Mouse (Mus musculus) embryo, embryonic 10.5 days (tissue): ENCODE data around the gene Mn1.
A peak's percentile ranks its signal among the peaks of the same experiment; 100 is the strongest.

Experiments used
- DNase-seq: peaks from one replicate; pipeline ENCODE4 v3.0.0-alpha.2; 2015; ENCODE audit warnings: low spot score

Gene Mn1

DNA sequence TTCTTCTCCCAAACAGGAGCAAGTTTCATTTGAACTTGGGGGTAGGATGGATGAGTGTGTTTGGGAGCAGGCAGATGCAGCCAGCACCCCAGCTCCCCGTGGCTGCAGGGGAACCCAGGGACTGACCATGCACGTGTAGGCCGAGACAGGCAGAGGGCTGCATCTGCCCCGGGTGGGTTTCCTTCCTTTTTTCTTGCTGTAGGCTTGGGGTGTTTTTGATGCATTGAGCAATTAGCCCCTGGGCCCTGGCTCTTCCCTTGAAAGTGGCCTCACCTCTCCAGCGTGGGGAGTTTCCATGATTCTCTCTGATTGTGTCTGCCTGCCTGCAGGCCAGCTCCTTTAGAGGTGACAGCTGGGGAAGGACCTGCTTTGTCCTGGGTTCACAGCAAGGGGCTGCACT is 15.7 kb downstream of the Mn1 start:
- no peak for DNase-seq

DNA sequence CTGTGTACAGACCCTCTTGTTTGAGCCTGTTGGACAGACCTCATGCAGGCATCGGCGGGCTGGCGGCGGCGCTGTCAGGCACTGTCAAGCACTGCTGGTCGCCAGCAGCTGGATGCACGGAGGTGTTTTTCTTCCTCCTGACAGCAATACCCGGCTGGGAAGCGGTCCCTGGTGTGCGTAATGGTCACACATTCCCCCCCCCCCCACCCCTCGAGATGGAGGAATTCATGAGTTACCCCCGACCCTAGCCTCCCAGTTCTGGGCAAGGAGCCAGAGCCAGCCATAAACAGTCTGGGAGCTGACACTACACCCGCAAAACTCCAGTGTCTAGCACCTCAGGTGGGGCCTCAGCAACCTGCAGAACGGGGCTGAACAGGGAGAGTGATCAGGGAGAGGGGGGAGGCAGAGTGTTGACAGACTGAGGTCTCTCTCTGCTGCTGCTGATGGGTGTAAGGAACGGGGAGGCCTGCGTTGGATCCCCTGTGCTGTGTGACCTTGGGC is 17.2 kb downstream of the Mn1 start:
- DNase-seq: no peak

DNA sequence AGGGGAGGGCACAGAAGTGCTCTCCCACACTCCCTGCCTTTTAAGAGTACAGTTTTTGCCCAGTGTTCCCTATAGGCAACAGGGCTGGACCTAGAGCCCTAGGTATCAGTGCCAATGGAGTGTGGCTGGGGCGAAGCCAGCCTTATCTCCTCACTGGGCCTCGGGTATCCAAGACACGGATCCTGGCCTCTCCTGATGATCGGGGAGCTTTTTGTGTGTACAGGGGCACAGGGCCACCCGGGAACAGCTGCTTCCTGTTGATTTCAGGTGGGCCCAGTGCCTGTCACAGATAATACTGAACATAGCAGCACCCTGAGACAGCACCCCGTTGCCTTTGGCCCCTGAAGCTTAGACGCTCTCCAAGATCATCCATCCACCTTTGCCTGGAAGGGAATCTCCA is 19.1 kb downstream of the Mn1 start:
- DNase-seq: no peak

DNA sequence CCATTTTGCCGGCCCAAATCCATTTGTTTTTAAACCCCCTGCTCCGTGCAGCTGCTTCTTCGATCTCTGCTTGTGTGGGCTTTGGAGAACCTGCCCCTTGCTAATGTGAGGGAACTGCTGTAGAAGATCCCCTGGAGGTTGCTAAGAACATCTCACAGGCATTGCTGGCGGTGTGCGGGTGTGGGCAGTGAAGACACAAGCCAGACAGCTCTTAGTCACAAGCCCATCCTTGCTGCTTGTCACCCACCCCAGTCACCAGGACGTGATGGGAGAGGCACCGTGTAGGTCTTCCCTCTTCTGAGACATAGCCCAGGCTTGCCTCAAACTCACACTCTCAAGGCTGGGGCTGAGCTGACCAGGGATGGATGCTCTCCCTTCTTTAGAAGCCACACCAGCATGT is 20.0 kb downstream of the Mn1 start:
- no peak for DNase-seq

DNA sequence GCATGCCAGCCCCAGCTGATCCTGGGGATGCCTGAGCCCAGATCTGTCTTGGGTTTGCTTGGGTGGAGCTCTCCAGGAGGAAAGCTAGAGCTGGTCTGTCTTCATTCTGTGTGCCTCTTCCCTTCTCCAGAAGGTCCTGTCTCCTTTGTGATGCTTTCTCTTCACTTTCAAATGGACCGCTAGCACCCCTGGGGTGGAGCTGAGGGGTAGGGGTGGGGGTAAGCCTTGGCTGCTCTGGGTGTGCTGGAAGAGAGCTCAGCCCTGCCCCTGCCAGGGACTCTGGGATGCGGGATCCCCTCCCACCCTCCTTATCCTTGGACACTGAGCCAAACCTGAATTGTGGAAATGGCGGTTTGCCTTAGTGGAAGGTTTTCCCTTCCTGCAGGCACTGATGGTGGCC is 21.2 kb downstream of the Mn1 start:
- DNase-seq: no peak

DNA sequence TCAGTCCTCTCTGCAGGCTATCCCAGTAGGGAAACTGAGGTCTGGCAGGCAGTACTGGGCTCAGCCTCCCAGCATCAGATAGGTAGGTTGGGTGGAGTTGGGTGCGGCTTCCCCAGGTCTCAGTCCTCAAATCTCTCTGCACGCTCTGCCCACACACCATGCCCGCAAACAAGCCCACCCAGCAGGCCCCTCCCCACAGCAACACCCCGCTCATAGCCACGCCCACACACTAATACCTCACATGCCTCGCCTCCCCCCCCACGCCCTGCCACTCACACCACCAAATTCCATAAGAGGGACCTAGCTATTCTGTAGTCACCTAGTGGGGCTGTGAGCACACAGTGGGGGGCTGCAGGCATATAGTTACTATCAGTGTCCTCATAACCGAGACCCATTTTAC is 21.7 kb downstream of the Mn1 start:
- DNase-seq: no peak

DNA sequence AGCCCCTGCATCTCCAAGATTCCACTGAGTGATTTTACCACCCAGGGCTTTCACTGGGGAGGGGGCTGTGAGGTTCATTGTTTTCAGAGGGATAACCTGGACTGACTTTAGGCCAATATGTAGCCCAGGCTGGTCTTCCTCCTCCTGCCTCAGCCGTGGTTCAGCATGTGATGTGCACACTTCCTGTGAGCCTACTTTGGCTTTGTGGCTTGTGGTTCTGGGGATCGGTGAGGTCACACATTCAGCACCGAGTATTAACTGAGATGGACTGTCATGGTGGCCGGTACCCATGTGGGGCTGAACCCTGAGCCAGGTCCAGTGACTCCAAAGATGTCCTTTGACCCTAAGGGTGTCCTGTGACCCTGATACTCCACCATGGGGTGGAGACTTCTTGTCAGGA is 23.1 kb downstream of the Mn1 start:
- no peak for DNase-seq

DNA sequence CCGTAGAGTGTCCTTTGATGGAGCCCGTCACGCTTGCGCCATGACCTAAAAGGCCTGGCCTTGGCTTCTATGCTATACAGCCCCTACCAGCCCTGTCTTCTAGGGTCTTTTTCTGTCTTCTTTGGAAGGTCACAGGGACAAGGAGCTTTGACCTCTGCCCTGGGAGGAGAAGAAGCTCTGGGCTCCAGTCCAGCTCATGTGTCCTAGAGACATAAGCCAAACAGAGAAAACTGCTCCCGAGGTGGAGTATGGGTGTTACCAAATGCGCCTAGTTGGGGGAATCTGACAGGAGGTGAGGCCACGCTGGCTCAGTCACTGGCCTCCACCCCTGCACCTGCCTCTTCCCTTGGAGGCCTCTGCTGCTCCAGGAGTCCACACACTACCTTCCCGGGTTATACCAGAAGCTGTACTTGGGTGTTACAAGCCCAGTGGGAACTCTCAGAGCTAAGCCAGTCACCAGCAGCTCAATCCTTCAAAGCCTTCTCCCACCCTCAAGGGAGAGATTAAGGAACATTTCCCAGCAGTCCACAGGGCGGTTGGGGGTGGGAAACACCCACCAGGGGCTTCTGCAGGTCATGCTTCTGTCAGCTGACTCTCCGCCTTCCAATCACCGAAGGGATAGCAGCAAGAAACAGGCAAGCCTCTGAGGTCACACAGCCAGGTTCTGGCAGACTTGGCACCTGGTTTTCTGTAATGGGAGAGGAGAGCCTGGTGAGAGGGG is 25.1 kb downstream of the Mn1 start:
- no peak for DNase-seq

DNA sequence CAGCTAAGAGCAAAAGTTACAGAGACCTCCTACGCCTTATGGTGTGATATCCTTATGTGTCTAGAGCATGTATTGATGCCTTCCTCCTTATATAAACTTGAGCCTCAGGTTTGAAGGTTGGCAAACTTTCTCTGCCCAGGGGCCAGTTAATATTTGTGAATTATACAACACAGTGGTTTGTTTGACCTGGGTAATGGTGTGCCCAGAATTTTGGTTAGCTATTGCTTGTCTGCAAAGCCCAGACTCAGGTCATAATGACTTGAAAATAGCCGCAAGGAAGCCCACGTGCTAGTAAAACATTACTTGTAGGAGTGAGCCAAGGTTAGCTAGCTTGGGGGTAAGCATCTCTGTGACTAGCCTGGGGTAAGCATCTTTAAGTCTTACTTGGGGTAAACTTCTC is 26.5 kb downstream of the Mn1 start:
- no peak for DNase-seq

DNA sequence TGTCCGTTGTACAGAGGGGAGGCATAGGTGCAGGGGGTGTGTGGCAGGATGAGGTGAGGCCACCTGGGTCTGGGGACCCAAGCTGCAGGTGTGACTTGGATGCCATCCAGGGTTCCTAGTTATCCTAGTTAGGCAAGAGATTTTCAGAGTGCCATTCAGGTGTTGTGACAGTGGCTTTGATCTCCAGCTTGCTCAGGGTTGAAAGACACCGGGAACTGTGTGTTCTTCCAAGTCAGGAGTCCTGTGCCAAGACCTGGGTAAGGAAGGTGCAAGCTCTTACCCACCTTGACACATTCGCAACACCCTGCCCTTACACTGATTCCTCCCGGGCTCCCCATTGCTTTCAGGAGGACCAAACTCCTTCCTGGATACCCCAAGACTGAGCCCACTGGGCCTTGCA is 27.2 kb downstream of the Mn1 start:
- DNase-seq: no peak

DNA sequence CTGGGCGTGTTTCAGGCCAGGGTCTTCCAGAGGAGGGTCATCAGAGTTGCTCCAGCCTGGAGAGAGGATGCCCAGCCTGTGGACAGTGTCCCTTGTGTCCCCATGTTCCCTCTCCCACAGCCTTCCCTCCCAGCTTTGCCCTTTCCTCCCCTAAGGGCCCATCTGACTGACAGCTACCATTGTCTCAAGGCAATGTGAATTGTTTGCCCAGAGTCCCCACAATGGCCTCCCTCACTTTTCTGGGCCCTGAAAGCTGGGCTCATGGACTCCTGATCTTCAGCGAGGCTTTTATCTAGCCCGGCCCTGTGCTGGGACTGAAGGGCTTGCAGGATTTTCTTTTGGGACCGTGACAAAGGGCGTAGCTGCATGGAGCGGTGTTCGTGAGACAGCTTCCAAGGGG is 29.5 kb downstream of the Mn1 start:
- peak; percentile 76 for DNase-seq

DNA sequence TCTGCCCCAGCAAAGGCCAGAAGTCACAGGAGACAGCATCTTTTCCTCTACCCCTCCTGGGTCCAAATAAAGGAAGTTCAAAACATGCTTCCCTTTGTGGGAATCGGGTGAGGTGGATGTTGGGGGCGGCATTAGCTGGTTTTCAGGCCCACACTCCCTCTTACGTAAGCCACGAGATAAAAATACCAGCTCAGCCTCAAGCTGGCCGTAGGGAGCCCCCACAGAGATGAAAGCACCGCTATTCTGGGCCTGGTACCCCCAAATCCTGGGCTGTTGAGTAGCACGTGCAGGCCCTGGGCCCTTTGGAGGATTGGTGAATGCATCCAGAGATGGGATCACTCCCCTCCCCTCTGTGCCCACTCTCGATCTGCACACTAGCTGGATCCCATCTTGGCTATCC is 32.5 kb downstream of the Mn1 start:
- DNase-seq: no peak

DNA sequence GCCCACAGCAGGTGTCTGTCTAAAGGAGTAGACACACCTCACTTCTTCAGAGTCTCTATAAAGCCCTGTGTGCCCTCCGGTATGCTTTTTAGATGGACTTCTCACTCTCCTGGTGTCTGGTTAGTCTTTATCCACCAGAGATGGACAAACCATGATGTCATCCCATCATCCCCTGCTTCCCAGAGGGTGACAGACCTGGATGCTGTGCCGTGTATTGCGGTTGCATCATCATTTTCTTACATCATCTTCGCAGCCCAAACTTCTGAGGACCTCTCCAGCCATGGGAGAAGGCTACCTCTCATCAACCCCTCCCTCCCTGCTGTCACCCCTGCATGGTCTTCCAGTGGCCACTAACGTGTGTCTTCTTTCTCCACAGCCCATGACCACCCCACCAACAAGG is 37.1 kb downstream of the Mn1 start:
- DNase-seq: no peak

DNA sequence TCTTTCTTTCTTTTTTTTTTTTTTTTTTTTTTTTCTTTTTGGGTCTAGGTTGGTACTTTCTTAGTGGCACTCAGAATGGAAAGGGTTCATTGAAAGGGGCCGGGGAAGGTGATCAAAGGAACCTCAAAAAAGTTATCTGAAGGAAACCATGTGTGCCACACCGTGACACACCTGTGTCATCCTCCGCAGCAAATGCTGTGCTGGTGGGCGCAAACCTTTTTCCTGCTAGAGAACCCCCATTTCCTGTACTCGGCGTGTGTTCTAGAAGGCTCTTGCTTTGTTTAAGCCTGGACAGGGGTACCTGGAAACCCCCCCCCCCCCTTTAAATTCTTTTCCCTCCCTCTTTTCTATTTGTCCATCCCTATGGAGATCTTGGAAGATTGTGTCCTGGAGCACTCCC is 37.7 kb downstream of the Mn1 start:
- no peak for DNase-seq

DNA sequence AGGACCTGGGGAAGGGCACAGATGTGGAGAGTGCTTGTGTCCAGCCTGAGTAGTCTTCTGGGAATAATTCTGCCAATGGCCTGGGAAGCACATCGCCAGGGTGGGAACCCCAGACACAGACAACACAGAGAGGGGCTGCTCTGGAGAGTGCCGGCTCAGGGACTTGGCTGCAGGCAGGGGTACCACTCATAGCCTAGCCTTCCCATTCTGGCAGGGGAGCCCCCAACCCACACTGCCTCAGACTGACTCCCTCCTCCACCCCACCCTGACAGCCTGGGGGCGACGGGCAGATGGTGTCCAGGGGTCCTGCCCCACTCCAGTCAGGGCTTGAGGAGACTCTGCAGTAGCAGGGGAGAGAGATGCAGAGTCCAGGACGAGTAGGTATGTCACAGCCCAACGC is 41.5 kb downstream of the Mn1 start:
- no peak for DNase-seq

DNA sequence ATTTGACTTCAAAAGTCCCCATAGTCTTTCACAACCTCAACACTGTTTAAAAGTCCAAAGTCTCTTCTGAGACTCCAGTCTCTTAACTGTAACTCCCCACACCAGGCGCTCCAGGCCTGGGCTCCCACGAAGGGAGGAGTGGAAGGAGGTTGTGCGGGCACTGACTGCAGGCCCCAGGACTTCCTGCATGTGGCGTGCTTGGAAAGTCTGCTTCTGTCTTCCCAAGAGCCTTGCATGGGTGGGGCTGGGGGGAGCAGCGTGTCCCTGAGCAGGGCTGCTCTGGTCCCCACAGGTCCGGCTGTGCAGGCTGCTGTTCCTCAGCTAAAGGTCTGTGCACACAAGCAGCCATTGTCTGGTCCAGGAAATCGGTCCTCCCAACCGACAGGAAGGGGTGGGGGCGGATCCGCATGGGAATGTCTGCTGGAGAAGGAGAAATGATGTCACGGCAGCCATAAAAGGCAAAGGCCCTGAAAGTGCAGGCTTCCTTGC is 48.7 kb downstream of the Mn1 start:
- DNase-seq: peak; percentile 64

DNA sequence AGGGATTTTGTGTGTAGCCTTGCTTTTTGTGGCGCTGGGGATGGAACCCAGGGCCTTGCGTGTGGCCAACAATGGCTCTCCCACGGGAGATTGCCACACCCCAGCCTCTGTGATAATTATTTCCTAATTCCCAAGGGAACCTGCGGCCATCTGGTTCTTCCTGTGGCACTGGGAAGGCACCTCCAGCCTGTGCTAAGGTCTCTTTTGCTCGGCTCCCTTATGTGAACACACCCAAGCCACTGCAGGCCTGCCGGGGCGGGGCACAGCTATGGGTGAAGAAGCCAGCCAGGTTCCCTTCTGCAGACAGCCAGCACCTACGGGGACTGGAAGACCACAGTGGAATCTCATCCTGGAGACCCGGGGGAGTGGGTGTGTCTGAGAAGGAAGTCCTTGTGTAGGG is 49.3 kb downstream of the Mn1 start:
- DNase-seq: no peak

DNA sequence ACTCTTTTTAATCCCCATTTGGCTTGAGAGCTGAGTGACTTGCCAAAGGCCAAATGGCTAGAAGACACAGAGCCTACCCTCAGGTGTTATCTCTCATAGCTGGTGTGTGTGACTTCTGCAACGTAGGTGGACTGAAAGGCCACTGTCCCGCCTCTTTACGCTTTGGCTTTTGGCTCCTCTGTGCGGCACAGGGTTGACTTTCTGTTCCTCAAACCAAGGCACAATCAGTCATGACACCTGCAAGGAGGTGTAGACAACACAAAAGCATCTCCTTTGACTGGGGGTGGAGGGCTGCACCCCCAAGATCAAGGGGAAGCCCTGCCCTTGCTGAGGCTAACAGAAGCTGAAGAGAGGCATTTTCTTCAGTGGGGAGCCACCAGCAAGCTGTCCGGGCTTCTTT is 50.5 kb downstream of the Mn1 start:
- no peak for DNase-seq

DNA sequence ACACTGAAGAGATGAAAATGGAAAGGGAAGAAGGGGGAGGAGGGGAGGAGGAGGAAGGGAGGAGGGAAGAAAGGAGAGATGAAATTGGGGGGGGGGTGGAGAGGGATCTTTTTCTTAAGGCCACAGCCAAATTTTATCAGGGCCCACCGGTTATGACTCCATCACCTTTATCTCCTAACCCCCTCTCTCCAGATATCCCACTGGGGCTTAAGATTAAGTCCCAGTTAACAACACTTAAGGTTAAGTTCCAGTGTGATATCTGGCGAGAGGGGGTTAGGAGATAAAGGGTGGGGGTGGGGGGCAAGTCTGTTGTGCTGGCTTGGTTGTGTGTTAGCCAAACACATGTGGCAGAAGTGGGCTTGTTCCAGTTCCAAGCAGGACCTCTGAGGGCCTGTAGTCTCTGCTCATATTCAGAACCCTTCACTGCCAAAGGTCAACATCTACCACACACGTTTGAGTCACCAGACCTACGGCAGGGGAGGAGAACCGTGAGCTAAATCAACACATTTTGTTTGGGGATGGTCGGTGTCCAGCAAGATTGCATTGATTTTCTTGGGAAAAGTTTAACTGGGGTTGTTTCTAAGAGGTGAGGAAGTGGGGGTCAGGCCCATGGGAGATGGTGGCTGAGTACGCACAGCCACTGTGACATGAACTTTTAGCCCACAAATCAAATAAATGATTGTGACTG is 52.2 kb downstream of the Mn1 start:
- DNase-seq: no peak

DNA sequence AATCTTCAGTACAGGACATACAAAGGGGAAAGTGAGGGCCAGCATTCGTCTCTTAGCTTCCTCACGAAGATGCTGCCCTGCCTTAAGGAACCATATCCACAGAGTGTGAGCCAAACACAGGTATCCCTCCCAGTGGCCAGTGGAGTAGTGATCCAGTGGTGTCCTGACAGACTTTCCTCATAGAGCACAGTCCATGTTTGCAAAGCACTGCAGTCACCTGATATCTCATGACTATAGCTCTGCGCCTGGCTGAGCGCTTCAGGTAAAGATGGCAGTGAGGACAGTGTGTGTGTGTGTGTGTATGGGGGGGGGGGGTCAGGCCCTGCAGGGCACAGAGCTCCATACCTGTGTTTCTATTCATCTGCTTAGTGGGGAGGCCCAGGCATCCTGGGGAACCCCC is 53.7 kb downstream of the Mn1 start:
- DNase-seq: no peak

DNA sequence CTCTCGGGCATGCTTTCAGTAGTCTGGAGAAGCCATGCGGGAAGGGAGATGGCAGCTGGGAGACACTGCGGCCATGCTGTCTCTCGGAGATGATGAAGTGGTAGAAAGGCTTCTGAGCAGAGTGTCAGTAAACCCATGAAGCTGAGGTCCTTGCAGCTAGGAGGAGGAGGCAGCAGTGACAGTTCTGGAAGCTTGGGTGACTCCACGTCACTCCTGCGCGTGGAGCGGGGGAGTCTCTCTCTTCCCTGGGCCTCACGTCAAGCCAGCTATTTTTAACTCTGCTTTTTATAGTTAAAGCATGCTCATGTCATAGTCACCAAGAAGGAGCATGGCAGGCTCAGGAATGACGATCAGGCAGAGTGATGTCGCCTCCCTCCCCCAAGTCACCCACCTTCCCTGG is 56.3 kb downstream of the Mn1 start:
- DNase-seq: no peak

DNA sequence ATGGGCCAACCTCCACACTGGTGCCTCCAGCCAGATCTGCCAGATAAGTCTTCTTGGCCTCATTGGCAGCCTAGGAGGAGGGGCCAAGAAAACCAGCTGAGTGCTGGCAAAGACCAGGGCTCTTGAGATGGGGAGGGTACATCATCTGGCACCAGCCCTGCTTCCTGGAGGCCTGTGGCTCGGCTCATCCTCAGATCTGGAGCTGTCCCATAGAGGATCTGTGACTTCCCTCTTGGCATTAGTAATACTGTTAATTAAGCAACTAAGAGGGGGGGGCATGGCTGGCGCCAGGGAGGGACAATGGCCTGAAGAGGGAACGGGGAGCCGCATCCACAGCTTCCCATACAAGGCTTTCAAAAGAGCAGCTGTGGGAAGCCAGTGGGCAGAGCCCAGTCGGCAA is 58.6 kb downstream of the Mn1 start:
- DNase-seq: no peak

DNA sequence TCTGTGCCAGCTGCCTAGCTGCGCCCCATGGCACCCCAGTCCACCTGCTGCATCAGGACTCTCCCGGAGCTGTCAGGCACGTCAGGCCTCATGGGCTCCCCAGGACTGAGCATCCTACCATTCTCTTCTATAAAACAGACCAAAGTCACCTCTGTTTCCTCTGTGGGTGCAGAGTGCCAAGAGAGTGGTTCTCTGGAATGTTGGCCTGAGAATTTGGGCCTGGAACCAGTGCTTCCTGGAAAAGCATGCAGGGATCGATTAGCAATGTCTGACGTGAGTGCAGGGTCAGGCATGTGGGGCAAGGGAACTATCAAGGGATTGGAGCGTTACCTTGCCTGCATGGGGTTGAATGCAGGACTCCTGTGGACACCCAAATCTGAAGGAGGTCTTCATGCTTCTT is 59.0 kb downstream of the Mn1 start:
- no peak for DNase-seq

DNA sequence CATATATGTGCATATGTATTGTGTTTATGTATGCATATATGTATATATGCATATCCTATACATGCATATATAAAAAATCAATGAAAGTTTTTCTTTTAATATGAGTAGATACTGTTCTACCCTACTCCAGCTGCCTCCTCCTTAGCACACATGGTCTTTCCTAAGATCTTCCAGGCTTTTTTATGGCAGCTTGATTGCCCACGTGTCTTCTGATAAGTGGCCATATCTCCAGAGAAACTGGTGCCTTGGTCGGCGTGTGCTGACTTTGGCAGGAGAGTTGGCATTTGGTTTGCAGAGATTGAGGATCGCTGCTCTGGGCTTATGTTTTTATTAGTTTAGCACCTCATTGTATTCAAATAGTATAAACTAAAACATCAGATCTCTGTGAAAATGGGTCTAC is 68.7 kb downstream of the Mn1 start:
- no peak for DNase-seq
